In genomic region chr2:51768298-51769271, GRCm38 (mm10) we compare ENCODE assay signal across 8 mouse cellular contexts.
A peak's percentile ranks its signal among the peaks of the same experiment; 100 is the strongest.
DNase-seq lines count a peak whose midpoint lies in the region; TF ChIP-seq lines count a peak whose summit lies in the region.

No protein-coding gene starts in this region.

- no peak overlapping the region for H3K27ac ChIP-seq in thymus, adult 2 months (ENCODE audit: control insufficient read depth, insufficient read depth, low read length)

- no peak for TF ChIP-seq POLR2A in thymus, adult 2 months (IDR thresholded peaks at IDR 0.05; ENCODE audit: control insufficient read depth, extremely low read depth, insufficient read depth, low read length, poor library complexity)
- no peak for TF ChIP-seq POLR2A in lung, adult 2 months (IDR thresholded peaks at IDR 0.05; ENCODE audit: borderline replicate concordance, extremely low read depth, low read depth, low read length)

- no peak for TF ChIP-seq CTCF in thymus, adult 2 months (IDR thresholded peaks at IDR 0.05; ENCODE audit: borderline replicate concordance, control insufficient read depth, extremely low read depth, insufficient read depth, low read length, poor library complexity)
- no peak for TF ChIP-seq CTCF in lung, adult 2 months (IDR thresholded peaks at IDR 0.05; ENCODE audit: insufficient read depth, low read length)

- no peak overlapping the region for H3K4me3 ChIP-seq in thymus, adult 2 months (ENCODE audit: control insufficient read depth, insufficient read depth, low read length)
- no peak overlapping the region for H3K4me3 ChIP-seq in lung, adult 2 months (replicated peaks; ENCODE audit: extremely low read depth, low read depth, low read length)

- WGBS in thymus, adult 2 months, result 89% methylated on average over 12 of the region's 12 CpGs
- 68% methylated on average over 12 of the region's 12 CpGs for WGBS in lung, adult 2 months

- H3K4me1 ChIP-seq in thymus, adult 2 months (replicated peaks; ENCODE audit: control insufficient read depth, insufficient read depth, low read length), result no peaks in the 10 kb centered on the region
- H3K4me1 ChIP-seq in lung, adult 2 months (ENCODE audit: control insufficient read depth, insufficient read depth, low read length), result no peaks in the 10 kb centered on the region

- no peaks in the 10 kb centered on the region for H3K27me3 ChIP-seq in thymus, adult 2 months (ENCODE audit: control insufficient read depth, insufficient read depth, low read length)

- intact Hi-C loops in gastrocnemius, postnatal 36 days (cut with DNase I), result no loop called here
- intact Hi-C loops in left cerebral cortex, postnatal 25 days (cut with DNase I), result no loop called here

- peak; percentile 97 for DNase-seq in brain, adult 2 months (ENCODE audit: low read depth, low spot score)
- peak; percentile 98 to 99 for DNase-seq in cerebellum, postnatal 10 days
- peak; percentile 33 to 54 for DNase-seq in gastrocnemius, postnatal 36 days
- DNase-seq in left cerebral cortex, postnatal 25 days (ENCODE audit: low spot score in 2 of 2), result peak; percentile 54 to 78
- no peak for DNase-seq in thymus, adult 2 months
- no peak for DNase-seq in lung, adult 2 months
- no peak for DNase-seq in lung, postnatal 25 days (ENCODE audit: low spot score)
- DNase-seq in kidney, postnatal 10 days, result no peak

- no peaks in the 10 kb centered on the region for H3K36me3 ChIP-seq in thymus, adult 2 months (ENCODE audit: control insufficient read depth, insufficient read depth, low read length)

Comparison
In these comparisons a context has a peak if more than half of its experiments do, and no peak if none do; other contexts are left out.
1. DNase-seq: peak in brain, adult 2 months (single experiment), cerebellum, postnatal 10 days (2 of 2), gastrocnemius, postnatal 36 days (2 of 2) and left cerebral cortex, postnatal 25 days (2 of 2); none in thymus, adult 2 months (single experiment), lung, adult 2 months (single experiment), lung, postnatal 25 days (single experiment) and kidney, postnatal 10 days (single experiment).